Mouse (Mus musculus) adrenal gland, postnatal 25 days (tissue): Measurements from ENCODE around the gene Prr14. TPM values are rescaled to one million over a fixed set of nuclear protein-coding genes. Genes with fewer than 3 reads are reported as not detected.
A peak's percentile ranks its signal among the peaks of the same experiment; 100 is the strongest.
"Not testable (repeated sequence)": the region's sequence is repeated elsewhere in the genome, so short reads cannot be mapped to it uniquely, and the experiment has no call there.

Experiments
- DNase-seq: peaks from one replicate; pipeline ENCODE4 v3.0.0; 2021; ENCODE audit warnings: mixed read lengths
- total RNA-seq: library from RNA; stranded (reverse); gene quantifications from 2 replicates; pipeline ENCODE4 v1.2.3, GENCODE M21; 2021

Prr14 gene
- total RNA-seq, 1 experiment from 2014 or later: 62.4 TPM

- peak; percentile 59 for DNase-seq
These were observed 12.2 kb downstream of the Prr14 start for GRCm38 (mm10) chr7:127471646-127472010.

GRCm38 (mm10) chr7:127472060-127472459 is 12.6 kb downstream of the Prr14 start:
- DNase-seq: no peak

DNA sequence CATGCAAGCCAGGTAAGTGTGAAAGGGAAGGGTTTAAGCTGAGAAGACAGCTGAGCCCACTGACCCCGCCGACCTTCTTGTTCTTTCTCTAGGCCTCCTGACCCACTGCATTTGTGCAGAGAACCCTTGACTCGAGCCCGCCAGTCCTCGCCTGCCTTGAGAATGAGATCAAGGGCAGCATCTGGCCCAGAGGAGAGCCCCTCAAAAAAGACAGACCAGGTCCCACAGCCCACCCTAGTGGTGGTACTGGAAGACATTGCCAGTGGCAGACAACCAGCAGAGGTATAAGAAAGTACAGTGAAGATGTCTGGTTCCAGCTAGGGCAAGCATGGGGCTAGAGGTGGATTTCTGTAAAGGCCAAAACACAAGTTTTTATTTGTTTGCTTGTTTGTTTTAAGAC is 14.3 kb downstream of the Prr14 start:
- DNase-seq: no peak

GRCm38 (mm10) chr7:127474378-127475070 is 15.1 kb downstream of the Prr14 start:
- DNase-seq: no peak

GRCm38 (mm10) chr7:127475186-127475740 is 15.9 kb downstream of the Prr14 start:
- no peak for DNase-seq

GRCm38 (mm10) chr7:127476336-127476735 is 16.9 kb downstream of the Prr14 start:
- no peak for DNase-seq

DNA sequence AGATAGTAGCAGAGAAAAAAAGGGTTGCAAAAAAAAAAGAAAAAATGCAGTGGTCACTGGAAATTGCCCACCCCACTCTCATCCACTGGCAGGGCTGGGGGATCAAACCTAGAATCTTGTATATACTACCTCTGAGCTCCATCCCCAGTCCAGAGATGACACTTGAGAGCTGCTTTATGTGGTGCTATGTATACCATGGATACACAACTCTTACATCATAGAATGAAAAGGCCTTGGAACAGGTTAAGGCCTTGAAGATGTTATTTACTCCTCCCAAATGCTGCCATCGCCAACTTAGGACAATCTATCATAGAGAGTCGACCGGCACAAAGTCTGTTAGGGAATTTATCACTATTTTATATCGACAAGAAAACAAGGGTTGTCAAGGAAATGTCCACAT is 17.4 kb downstream of the Prr14 start:
- no peak for DNase-seq

GRCm38 (mm10) chr7:127477687-127478634 is 18.6 kb downstream of the Prr14 start:
- DNase-seq: peak; percentile 97

- peak; percentile 96 for DNase-seq
These were observed 19.4 kb downstream of the Prr14 start, which contains the start of gene Fbrs for GRCm38 (mm10) chr7:127478635-127479317. TSS of gene Fbrs (plus strand) at chr7:127479199.

DNA sequence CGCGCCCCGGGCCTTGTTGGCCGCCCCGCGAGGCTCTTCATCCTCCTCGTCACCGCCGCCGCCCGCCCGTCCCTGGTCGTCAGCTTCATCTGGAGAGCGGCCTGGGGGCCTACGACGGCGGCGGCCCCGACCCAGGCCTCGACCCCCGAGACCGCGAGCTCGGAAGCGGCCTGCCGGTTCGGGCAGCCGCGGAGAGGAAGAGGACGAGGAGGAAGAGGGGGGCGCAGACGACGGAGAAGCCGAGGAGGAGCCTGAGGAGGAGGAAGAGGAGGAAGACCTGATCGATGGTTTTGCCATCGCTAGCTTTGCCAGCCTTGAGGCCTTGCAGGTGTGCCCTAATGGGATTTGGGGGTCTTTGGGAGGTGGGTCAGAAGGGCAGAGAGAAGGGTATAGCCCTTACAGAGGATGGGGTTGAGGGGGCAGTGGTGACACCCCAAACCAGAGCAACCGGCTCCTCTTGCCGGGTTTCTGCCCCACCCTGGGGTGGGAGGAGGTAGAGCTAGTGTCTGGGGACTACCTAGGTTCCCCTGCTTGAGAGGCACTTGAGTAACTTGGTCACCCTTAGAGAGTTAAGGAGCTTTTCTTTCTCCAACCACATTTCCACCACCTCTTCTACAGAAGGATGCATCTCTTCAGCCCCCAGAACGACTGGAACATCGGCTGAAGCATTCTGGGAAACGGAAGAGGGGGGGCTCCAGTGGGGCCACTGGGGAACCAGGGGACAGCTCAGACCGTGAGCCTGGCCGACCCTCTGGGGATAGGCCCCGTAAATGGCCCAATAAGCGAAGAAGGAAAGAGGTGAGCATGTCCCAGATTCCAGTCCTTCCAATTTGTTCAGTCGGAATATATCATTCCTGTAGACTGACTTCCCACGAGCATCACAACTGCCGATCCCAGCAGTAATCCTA is 20.2 kb downstream of the Prr14 start:
- DNase-seq: no peak

- DNase-seq: no peak
These were observed 20.9 kb downstream of the Prr14 start for GRCm38 (mm10) chr7:127480321-127480720.

GRCm38 (mm10) chr7:127485416-127485815 is 26.0 kb downstream of the Prr14 start:
- DNase-seq: no peak

DNA sequence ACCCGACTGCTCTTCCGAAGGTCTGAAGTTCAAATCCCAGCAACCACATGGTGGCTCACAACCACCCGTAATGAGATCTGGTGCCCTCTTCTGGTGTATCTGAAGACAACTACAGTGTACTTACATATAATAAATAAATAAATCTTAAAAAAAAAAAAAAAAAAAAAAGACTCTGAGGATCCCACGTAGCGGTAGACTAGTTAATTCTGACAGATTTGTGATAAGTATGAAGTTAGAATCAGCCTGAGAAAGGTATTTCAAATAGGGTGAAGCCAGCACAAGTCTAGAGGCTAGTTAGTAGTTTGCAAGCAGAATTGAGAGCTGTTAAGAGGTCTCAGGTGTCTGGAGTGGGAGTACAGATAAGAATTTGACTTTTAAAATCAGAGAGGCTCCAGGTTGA is 29.0 kb downstream of the Prr14 start:
- not testable (repeated sequence) for DNase-seq

- no peak for DNase-seq
These were observed 30.6 kb downstream of the Prr14 start for GRCm38 (mm10) chr7:127489982-127490381.

DNA sequence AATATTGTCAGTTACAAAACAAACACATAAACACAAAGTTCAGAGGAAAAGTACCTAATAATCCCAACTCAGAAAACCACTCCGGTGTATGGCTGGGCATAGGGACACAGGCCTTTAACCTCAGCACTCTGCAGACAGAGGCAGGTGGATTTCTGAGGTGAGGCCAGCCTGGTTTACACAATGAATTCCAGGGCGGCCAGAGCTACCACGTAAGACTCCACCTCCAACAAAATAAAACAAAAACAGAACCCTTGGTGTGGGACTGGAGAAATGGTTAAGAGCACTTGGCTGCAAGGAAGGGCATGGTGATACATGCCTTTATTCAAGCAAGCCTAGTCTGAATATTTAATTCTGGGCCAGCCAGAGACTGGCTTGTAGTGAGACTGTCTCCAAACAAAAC is 32.4 kb downstream of the Prr14 start:
- DNase-seq: no peak

GRCm38 (mm10) chr7:127494648-127495047 is 35.2 kb downstream of the Prr14 start:
- no peak for DNase-seq

- DNase-seq: no peak
These were observed 38.0 kb downstream of the Prr14 start for GRCm38 (mm10) chr7:127497382-127497781.

- DNase-seq: no peak
These were observed 39.0 kb downstream of the Prr14 start for GRCm38 (mm10) chr7:127498407-127498806.

GRCm38 (mm10) chr7:127508291-127508690 is 48.9 kb downstream of the Prr14 start:
- no peak for DNase-seq

DNA sequence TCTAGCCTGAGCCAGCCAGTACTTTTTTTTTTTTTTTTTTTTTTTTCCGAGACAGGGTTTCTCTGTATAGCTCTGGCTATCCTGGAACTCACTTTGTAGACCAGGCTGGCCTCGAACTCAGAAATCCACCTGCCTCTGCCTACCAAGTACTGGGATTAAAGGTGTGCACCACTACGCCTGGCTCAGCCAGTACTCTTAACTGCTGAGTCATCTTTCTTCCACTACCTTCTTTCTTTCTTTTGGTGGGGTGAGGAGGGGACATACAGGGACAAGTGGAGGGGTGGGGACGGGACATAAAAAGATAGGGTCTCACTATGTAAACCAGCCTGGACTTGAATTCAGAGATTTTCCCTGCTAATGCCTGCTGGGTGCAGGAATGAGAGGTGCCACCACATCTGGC is 50.4 kb downstream of the Prr14 start:
- DNase-seq: not testable (repeated sequence)

DNA sequence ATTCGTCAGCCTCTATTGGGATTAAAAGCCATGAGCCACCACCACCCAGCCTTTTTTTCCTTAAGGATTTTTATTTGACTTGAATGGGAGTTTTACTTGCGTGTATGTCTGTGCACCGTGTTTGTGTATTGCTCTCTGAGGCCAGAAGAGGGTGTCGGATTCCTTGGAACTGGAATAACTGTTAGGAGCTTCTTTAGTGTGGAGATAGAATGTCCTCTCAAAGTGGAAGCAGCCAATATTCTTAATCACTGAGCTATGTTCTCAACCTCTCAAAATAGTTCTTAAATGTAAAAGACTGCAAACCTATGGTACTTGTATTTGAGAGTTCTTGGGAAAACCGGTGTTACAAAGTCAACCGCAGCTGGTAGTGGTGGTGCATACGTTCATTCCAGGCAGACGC is 51.8 kb downstream of the Prr14 start:
- no peak for DNase-seq
